Comparison of ENCODE assay signal across 8 mouse cellular contexts in genomic region chr1:164366156-164367128, GRCm38 (mm10). TPM values are rescaled to one million over a fixed set of nuclear protein-coding genes. Genes with fewer than 3 reads are reported as not detected.
A peak's percentile ranks its signal among the peaks of the same experiment; 100 is the strongest.
DNase-seq lines count a peak whose midpoint lies in the region; ATAC-seq and TF ChIP-seq lines count a peak whose summit lies in the region.

No protein-coding gene starts in this region.

- no peaks in the 10 kb centered on the region for H3K27me3 ChIP-seq in intestine, embryonic 14.5 days (replicated peaks; ENCODE audit: control insufficient read depth, insufficient read depth, low read length)

- no peaks in the 10 kb centered on the region; the same call in 1 of the 2 replicates for H3K4me1 ChIP-seq in cortical plate, adult 2 months (ENCODE audit: control insufficient read depth, insufficient read depth, low read length)
- no peaks in the 10 kb centered on the region for H3K4me1 ChIP-seq in intestine, embryonic 14.5 days (replicated peaks; ENCODE audit: control insufficient read depth, insufficient read depth, low read length)

- 71% methylated on average over 12 of the region's 12 CpGs for WGBS in intestine, embryonic 14.5 days

- intact Hi-C loops in gastrocnemius, postnatal 14 days (cut with DNase I; ENCODE audit: low total_unique reads), result loop anchor here (5.0 to 10.0 kb wide), 3 partner anchors 541 to 751 kb away; no protein-coding TSS in a partner anchor

- H3K9ac ChIP-seq in intestine, embryonic 14.5 days (ENCODE audit: low read length), result no peak overlapping the region

- no peak for TF ChIP-seq POLR2A in cortical plate, adult 2 months (IDR thresholded peaks at IDR 0.05; ENCODE audit: extremely low read depth, insufficient read depth, low read length)

- no peak overlapping the region for H3K4me2 ChIP-seq in intestine, embryonic 14.5 days (ENCODE audit: low read length)

- no peak overlapping the region for H3K27ac ChIP-seq in cortical plate, adult 2 months (ENCODE audit: insufficient read depth, low read length)
- no peak overlapping the region for H3K27ac ChIP-seq in intestine, embryonic 14.5 days (ENCODE audit: low read depth)

- DNase-seq in adipocyte (ENCODE audit: low spot score), result peak; percentile 75
- peak; percentile 67 for DNase-seq in gastrocnemius, postnatal 14 days
- peak; percentile 83 for DNase-seq in intestine, embryonic 14.5 days (ENCODE audit: low spot score)
- peak; percentile 39 to 83 for DNase-seq in left cerebral cortex, adult 9 months (ENCODE audit: low spot score in 2 of 2)
- peak; percentile 80 for DNase-seq in right cerebral cortex, postnatal 14 days
- DNase-seq in urinary bladder, postnatal 14 days (ENCODE audit: low spot score), result peak; percentile 77

- peak; percentile 75 for ATAC-seq in intestine, embryonic 14.5 days (replicated peaks; ENCODE audit: low FRiP score, low TSS enrichment, low read depth)
- peak; percentile 100 for ATAC-seq in megakaryocyte progenitor cell, adult 5-6 weeks (replicated peaks; ENCODE audit: poor library complexity)

- H3K36me3 ChIP-seq in intestine, embryonic 14.5 days (ENCODE audit: control insufficient read depth, insufficient read depth, low read length), result no peaks in the 10 kb centered on the region

- H3K9me3 ChIP-seq in intestine, embryonic 14.5 days (ENCODE audit: control insufficient read depth, low read length), result no peaks in the 10 kb centered on the region

- H3K4me3 ChIP-seq in cortical plate, adult 2 months (ENCODE audit: insufficient read depth, low read length), result no peak overlapping the region
- no peak overlapping the region for H3K4me3 ChIP-seq in intestine, embryonic 14.5 days (ENCODE audit: low read depth, low read length)

- TF ChIP-seq CTCF in cortical plate, adult 2 months (IDR thresholded peaks at IDR 0.05; ENCODE audit: extremely low read depth, insufficient read depth, low read length), result peak; percentile 88

RNA-seq across cellular contexts. Expression of gene Blzf1, which starts 59.2 kb away (rescaled TPM):
- polyA plus RNA-seq in cortical plate, adult 2 months (2012; rRNA removed), result 18.4 and 19.5 TPM in 2 replicates
- 10 to 100 TPM; 22.7 to 23.8 TPM for total RNA-seq in gastrocnemius, postnatal 14 days (2021)
- 22.9 and 23.5 TPM in 2 replicates for polyA plus RNA-seq in intestine, embryonic 14.5 days (2014; fragmentation: Nextera tagmentation; extraction: Ambion mirVana)
- total RNA-seq in megakaryocyte progenitor cell, adult 5-6 weeks (2015), result 26.7 and 27.8 TPM in 2 replicates
- 54.7 and 62.6 TPM in 2 replicates for total RNA-seq in megakaryocyte progenitor cell, adult 5-6 weeks (2017)
